Mouse (Mus musculus) spleen, postnatal 36 days (tissue): ENCODE data around the gene Gm49361.
A peak's percentile ranks its signal among the peaks of the same experiment; 100 is the strongest.

ENCODE experiments used
- DNase-seq, 2 experiments: peaks; one replicate each; pipeline ENCODE4 v3.0.0; 2022; ENCODE audit warnings: low spot score in 2 of 2, mixed read lengths in 1 of 2

The Gm49361 gene

DNA sequence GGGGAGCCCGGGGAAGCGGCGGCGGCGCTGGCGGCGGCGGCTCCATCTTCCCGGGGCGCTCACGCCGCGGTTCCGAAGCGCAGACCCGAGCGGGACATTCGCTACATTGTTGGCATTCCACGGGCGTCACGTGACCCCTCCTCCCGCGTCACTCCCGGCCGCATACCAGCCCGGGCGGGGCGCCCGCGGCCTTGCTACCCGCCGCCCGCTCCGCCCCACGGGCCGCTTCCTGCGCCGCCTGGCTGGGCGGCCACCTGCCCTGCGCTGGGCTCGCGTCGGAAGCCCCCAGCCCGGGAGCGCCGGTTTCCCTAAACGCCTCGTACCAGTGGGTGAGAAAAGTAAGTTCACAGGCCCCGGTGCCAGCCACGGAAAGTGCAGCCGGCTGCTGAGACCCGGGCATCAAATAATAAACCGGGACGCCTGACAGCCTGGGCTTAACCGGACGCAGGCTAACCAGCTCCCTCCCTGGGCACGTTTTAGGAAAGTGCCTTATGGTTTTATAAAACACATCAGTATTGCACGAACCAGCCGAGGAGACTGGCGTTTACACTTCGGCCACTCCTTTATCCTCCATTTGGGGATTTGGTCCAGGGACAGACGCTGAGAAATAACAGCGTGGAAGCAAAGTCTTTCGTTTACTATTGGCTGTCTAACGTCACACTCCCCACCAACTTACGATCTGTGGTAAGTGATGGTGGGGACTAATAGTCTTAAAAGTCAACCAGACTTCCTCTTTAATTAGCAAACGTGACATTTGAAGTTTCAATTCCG lies at the start of gene Gm49361:
TSS of gene Gm49361 (minus strand) at position 103 of the 771 bp plus-strand sequence.
- peak; percentile 87 to 88 for DNase-seq

DNA sequence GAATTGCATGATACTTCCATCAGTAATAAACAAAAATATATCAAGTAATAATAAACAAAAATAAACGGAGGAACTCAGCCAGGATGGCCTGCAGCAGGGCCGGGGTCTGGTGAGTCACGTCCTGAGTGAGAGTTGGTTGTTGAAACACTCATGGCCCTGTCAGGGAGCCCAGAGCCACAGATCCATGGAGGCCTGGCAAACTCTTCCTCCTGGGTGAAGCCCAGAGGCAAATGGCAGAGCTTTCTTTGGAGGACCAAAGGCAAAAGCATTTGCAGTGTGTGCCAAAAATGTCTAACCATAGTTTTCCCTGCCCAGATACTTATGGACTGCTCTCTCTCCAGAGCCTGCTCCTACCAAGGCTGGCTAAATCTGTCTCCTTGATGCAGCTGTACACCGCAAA lies 45.3 kb upstream of the Gm49361 start:
- DNase-seq = no peak

DNA sequence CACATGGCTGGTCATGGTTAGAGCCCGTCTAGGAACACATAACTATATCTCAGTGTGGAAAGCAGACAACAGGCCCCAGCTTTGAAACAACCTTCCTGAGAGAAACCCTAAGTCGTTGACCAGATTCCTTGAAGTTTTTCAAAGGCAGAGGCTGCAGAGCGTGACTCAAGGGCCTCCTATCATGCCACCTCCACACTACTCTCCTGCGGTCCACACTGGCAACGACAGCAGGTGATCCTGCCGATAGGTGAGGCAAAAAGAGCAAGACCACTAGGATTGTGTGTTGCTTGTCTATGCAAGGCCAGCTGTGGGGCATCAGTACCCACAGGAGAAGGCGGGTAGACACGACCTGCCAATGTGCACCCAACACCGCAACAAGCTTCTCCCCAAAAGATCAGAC lies 43.9 kb upstream of the Gm49361 start:
- DNase-seq = no peak

DNA sequence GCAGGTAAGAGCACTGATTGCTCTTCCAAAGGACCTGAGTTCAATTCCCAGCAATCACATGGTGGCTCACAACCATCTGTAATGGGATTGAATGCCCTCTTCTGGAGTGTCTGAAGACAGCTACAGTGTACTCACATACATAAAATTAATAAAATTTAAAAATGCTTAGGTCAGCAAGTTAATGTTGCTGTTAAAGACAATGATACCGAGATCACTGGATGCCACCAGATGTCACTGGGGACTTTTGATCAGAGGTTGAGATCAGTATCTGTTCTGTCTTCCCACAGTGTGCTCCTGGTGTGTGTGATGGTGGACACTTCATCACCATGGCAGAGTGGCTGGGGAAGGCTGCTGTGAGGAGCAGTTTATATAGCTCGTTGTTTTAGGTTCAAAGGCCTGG lies 43.4 kb upstream of the Gm49361 start:
- no peak for DNase-seq

DNA sequence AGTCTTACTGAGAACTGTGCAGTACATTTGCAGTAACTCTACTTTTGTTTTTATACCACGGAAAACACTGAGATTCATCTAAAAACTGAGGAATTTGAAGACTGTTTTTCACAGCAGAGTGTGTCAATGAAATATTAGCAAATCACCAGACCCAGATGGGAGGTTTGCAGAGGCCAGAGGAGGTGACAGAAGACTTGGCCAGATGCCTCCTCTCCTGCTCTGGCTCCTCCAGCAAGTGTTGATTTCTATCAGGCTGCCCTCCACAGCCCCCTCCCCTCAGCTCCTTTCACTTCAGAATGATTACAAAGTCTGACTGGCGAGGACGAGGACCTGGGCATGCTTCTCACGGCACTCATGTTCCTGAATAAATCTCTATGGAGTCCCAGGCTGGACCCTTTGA lies 41.5 kb upstream of the Gm49361 start:
- DNase-seq = no peak

DNA sequence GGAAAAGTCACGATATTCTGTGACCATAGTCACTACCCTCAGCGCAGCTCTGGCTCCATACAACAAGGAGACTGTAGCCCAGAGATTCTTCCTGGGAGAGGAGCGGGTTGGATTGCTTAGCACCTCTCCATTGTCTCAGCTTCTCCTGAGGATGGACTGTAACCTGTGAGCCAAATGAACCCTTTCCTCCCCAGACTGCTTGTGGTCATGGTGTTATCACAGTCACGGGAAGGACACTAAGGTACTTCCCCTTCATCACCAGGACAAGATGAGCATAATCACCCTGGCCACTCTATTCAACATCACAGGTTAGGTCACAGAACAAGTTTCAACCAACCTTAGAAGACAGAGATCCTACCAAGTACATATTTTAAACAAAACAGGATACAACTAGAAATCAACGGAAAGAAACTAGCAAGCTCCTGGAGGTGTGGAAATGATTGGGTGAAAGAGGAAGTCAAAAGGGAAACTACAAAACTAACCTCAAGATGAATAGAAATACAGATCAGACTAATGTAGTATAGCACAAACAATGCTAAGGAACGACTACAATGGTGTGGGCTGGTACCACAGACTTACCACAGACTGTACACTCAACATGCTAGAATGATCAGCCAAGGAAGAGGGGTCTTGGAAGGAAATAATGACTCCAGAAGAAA lies 26.4 kb upstream of the Gm49361 start:
- peak in 1 of 2 experiments; percentile 19 for DNase-seq

DNA sequence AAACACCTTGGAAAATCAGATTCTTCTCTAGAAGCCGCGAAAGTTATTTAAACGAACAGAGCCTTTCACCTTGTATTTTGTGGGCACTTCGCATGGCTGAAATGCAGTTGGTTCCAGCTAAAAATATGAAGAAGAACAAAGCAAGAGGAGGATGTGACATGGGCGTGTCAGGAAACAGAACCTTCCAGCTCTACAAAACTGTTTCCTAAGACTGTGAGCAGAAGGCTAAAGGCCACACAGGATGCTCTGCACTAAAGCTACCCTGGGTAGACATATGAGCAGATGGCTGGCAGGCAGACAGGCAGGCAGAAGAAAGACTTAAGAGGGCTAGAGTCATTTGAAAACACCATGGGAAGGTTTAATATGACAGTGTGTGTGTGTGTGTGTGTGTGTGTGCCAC lies 23.2 kb upstream of the Gm49361 start:
- peak; percentile 52 to 58 for DNase-seq

DNA sequence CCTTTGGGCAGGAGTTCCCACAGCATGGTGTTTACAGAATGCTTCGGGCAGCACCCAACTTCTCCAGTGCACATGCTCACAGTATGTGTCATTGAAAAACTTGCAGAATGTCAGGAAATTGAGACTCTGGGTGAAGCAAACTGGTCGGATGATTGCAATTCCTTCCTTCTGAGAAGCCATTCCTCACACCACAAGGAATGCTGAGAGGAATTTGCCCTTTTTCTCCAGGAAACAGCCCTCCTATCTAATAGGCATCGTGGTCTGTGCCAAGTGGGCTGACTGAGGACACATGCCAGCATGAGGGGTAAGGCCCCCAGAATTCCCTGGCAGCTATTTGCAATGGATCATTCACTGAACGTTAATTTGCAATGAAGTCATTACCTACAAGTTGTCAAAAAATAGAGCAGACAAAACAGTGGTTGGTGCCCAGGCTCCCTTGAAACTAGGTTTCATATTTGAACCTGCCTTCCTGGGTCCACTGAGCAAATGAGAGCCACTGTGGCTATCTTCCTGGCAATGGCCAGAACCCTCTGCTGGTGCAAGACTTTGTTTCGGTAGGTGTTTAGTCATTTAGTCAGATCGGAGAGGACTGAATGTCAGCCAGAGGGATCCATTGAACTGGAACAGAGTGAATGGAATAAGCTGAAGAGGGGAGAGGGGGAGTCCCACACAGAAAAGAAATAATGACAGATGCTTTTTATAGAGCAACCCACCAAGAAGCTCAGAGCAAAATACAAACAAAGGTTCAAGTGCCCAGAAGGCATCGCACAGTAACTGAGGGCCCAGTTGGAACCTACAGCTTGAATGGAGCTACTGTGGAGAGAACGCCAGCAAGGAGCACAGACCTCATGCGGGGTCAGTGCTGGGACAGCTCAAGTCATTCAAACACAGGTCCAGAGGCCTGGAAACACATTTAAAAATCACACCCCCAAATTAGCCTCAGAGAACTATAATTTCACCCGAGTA lies 14.8 kb upstream of the Gm49361 start:
- DNase-seq = no peak

DNA sequence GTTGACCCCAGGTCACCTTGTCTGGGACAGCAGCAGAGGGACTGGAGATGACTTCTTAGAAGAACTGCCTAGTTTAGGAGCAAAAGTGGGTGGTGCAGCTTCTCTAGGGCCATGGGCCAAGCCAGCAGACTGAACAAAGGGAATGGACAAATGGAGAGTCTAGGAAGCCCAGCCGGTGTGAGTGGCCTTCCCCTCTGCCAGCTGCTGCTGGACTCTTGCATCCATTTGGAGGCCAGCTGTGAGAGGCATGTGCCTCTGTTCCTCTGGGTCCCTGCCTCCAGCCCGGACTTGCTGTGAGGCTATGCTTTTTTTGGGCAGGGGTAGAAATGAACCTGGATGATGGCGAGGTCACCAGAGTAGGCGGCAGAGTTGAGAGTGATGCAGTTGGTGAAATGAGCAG lies 12.3 kb upstream of the Gm49361 start, which contains the start of gene Lats2:
TSS of gene Lats2 (minus strand) at position 152 of the 400 bp plus-strand sequence.
- DNase-seq = no peak

DNA sequence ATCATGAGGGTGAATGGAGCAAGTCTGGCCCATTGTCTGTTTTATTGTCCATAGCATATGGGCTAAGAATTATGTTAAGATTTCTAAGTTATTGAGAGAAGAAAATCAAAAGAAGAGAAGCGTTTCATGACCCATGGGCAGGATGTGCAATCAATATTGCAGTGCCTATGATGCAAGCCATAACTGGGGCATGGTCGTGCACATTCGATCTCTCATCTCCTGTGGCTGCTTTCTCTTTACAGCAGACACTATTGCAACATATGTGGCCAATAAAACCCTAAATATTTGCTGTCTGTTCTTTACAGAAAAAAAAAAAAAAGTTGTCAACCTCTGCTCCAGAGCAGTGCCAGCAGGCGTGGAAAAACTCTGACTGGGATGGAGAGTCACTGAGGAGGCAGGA lies 10.2 kb upstream of the Gm49361 start:
- DNase-seq = no peak

DNA sequence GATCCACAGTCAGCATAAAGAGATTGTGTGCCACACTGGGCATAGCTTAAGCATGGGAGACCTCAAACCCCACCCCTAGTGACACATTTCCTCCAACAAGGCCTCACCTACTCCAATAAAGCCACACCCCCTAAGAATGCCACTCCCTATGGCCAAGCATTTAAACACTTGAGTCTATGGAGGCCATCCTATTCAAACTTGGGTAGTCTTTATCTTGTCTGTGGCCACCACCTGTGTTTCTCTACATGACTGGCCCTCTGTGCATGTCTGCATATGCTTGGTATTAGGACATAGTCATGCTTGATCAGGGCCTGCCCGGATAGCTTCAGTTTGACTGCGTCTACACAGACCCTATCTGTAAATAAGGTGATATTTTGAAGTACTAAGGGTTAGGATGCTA lies 9.8 kb upstream of the Gm49361 start:
- no peak for DNase-seq

DNA sequence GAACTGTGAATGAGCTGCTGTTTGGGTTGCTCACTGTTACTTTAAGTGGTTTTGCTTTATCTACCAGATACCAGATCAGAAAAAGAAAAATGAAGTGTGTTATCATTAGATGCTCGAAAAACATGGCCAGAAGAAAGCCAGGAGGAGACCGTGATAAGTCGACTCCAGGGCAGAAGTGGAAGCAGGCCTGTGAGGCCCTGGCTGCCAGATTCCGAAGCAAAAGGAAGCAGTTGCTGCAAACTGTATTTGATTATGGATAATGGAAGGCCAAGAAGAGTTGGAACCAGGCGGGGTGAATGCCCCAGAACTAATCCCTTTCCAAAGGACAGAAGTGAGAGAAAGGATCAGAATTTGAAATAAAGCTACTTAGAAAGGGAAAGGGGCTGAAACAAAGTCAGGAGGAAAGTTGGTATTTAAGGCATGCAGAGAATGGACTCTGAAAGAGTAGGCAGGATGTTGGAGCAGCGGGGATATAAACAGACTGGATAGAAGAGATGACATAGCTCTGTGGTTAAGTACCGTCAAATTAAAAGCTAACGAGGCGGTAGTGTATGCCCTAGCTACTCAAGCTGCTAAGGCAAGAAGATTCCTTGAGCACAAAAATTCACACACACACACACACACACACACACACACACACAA lies 7.6 kb upstream of the Gm49361 start:
- DNase-seq = no peak

DNA sequence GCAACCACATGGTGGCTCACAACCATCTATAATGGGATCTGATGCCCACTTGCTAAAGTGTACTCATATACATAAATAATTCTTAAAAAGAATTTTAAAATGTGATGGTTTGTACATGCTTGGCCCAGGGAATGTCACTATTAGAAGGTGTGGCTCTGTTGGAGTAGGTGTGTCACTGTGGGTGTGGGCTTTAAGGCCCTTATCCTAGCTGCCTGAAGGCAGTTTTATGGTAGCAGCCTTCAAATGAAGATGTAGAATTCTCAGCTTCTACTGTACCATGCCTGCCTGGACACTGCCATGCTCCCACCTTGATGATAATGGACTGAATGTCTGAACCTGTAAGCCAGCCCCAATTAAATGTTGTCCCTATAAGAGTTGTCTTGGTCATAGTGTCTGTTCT lies 5.1 kb upstream of the Gm49361 start:
- peak in 1 of 2 experiments; percentile 35 for DNase-seq

DNA sequence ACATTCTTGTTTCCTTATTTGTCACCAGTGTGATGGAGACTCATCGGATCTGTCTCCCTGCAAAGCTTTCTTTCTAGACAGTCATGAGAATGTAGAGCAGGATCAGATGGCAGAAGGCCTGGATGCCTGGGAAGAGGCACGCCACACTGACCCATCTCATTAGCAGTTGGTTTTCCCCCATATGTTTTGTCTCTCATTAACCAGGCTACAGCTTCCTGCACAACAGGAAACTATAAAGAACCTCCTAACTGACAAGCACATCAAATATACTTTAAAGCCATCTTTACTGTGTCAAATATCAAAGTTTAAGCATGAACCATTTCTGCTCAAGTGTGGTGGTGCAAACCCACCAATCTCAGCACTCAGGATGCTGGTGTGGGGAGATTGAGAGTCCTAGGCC lies 3.6 kb upstream of the Gm49361 start:
- DNase-seq = no peak

DNA sequence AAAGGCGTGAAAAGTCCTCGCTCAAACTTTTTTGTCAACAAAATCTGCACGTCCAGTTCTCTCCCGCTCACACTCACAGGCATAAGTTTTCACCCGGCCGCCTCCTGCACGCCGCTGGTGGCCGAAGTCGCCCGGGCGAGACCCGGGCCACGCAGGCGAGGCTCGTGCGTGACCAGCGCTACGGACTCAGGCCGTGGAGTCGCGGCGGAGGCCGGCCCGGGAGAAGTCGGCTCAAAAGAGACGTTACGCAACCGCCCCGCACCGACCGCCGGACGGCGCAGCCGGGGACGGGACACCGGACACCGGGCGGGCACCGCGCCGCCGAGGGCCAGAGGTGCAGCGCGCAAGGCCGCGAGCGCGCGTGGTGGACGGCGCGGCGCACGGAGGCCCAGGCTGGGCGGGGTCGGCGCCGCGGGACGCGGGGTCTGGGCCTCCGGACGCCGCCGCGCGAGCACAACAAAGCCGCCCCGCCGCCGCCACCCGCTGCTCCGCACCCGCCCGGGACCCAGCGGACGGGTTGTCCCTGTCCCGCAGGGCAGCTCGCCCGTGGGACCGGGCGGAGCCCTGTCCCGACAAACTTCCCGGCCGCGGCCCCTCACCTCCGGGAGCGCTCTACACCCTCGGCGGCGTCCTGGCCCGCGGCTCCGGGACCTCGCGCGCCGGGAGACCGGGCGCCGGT lies 473 bp downstream of the Gm49361 start:
- DNase-seq = peak in 1 of 2 experiments; percentile 52

DNA sequence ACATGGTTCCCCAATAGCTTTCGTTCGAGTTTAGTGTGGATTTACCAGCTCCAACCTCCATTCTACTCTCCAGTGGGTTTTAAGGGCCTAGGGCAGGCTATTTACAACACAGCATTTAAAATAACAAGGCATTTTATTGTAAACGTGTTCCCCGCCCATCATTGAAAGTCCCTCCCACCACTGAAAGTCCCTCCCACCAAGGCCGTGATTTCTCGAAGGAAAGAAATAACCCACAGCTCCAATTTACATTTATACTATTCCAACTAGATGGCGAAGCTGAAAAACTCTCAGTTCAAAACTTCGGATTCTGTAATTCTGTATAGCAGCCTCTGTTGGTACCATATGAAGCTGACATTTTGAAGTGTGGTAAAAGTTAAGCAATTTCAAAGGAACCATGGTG lies 1.4 kb downstream of the Gm49361 start:
- no peak for DNase-seq

DNA sequence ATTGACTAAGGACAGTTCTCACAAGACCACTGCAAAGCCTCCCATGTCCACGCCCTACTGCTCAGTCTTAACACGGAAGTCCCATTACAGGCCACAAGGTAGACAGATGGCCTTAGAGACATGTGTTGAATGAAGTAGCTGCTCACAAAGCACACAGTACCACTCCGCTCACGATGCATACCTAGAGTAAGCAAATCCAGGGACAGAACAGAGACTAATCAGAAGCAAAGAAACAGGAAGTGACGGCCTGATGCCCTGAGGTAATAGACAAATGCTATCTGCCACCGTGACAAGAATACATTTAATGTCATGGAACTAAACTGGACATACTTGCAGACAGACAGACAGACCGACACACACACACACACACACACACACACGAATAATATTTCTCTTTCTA lies 5.3 kb downstream of the Gm49361 start:
- DNase-seq = peak; percentile 44 to 48

DNA sequence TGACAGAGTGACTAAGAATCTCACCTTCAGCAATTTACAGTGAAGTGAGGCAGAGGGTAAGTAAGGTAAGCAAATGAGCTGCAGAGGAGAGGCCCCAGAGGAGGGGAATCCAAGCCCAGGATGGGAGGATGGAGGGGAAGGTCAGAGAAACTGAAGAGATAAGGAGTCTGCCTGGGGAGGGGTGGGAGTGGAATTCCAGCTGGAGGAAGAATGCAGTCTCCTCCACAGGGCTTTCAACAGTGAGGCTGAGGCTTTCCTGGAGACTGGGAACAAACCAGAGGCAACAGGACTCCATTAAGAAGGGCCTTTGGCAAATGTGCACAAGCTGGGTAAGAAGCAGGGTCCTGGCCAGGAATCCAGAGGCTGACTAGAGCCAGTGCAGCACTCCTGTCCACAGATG lies 8.8 kb downstream of the Gm49361 start:
- DNase-seq = no peak

DNA sequence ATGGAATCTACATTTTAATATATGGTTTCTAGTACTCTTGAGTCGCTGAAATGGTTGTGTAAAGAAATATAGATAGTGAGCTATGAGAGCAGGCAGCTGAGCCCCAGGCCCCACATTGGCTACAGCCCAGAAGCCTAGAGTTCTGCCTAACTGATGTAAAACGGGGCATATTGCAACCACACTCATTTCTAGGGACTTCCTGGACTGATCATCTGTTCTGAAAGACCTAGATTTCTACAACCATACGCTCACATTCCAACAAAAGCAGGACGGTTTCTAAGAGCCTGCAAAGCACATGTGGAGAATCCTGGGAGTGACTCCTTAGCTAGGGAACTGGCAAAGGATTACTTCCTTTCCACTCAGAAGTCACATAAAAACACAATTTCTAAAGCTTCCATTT lies 9.8 kb downstream of the Gm49361 start:
- no peak for DNase-seq

DNA sequence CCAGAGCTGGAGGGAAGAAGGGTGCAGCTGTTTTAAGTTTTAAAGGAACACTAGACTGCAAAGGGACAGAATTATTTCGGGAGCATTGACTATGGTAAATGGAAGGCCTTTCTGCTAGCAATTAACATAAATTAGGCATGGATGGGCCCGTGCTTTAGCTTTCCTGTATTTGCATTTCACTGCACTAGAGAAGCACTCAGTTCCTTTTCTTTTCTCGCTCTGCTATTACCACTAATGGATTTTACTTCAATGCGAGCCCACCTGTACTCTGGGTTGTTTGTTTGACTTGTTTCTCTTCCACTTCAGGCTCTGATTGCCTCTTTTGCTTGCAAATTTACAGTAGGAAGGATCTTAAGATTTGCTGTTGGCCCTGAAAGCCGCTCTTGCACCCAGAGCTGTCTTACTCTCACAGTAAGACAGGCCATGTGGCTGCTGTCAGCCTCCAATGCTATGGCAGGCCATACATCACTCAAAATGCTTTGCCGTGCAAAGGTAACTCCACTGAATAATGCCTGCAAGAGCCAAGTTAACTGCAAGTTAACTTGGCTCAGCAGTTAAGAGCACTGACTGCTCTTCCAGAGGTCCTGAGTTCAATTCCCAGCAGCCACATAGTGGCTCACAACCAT lies 13.1 kb downstream of the Gm49361 start:
- DNase-seq = no peak

DNA sequence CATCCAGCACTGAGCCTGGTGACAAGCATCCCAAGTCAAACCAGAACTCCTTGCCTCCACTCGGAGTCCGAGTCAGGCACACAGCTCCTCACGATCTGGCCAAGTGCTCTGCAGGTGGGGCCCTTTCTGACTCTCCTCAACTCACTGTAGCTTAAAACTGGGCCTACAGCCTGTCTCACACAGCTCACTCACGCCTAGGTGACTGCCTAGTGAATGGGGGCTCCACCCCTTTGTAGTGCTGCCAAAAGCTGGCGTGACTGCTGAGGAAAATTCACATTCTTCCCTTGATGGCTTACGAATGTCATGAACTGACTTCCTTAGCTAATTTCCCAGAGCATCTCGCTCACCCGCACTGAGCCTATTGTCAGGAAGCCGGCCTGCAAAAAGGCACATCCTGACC lies 15.4 kb downstream of the Gm49361 start:
- no peak for DNase-seq
